Mouse (Mus musculus) CD4-positive naive resting alpha-beta T cell, adult 76 days (primary cell): ENCODE data around the gene Stx3. TPM values are rescaled to one million over a fixed set of nuclear protein-coding genes. Genes with fewer than 3 reads are reported as not detected.

ENCODE experiments used
- total RNA-seq: library from RNA; stranded (reverse); gene quantifications from one replicate; pipeline ENCODE4 v1.2.4, GENCODE M21; 2023

The Stx3 gene
- 3.6 TPM for total RNA-seq

GRCm38 (mm10) chr19:11819143-11819700 is at the start of gene Stx3:
Gene Stx3 (minus strand): TSS chr19:11819403.

GRCm38 (mm10) chr19:11860966-11861365 is 41.8 kb upstream of the Stx3 start, which contains the start of gene Olfr1418:
Gene Olfr1418 (minus strand): TSS chr19:11861066.

GRCm38 (mm10) chr19:11839119-11839518 is 19.9 kb upstream of the Stx3 start, which contains the start of gene Olfr1417:
Gene Olfr1417 (minus strand): TSS chr19:11839219.

GRCm38 (mm10) chr19:11770205-11770892 is 48.9 kb downstream of the Stx3 start, which contains the start of gene Mrpl16:
Gene Mrpl16 (plus strand): TSS chr19:11770391.

GRCm38 (mm10) chr19:11747298-11747697 is 71.9 kb downstream of the Stx3 start, which contains the start of gene Gif:
Gene Gif (plus strand): TSS chr19:11747554.

Other genes starting within 250 kb of the Stx3 start
- gene Ms4a6d, start 214.6 kb downstream of the Stx3 start, total RNA-seq = 5.1 TPM
- gene Ms4a2, start 195.7 kb downstream of the Stx3 start, total RNA-seq = not detected
- not detected for gene Ms4a3, start 178.6 kb downstream of the Stx3 start, total RNA-seq
- not detected for gene Oosp2, start 158.8 kb downstream of the Stx3 start, total RNA-seq
- gene Oosp1, start 128.3 kb downstream of the Stx3 start, total RNA-seq = not detected
- gene Oosp3, start 122.3 kb downstream of the Stx3 start, total RNA-seq = not detected
- gene Gif, start 71.8 kb downstream of the Stx3 start, total RNA-seq = not detected
- gene Mrpl16, start 49.0 kb downstream of the Stx3 start, total RNA-seq = 22.0 TPM
- gene Olfr1417, start 19.8 kb upstream of the Stx3 start, total RNA-seq = not detected
- gene Olfr1418, start 41.7 kb upstream of the Stx3 start, total RNA-seq = not detected
- not detected for gene Olfr1419, start 55.7 kb upstream of the Stx3 start, total RNA-seq
- gene Olfr1420, start 67.2 kb upstream of the Stx3 start, total RNA-seq = not detected
- gene Patl1, start 93.0 kb upstream of the Stx3 start, total RNA-seq = 53.3 TPM
- 36.4 TPM for gene Osbp, start 146.5 kb upstream of the Stx3 start, total RNA-seq
- not detected for gene Olfr1423, start 221.9 kb upstream of the Stx3 start, total RNA-seq
- gene Olfr1424, start 243.3 kb upstream of the Stx3 start, total RNA-seq = not detected